Mouse (Mus musculus) stomach, embryonic 14.5 days (tissue): ENCODE measurements around the gene Slc37a1. TPM values are rescaled to one million over a fixed set of nuclear protein-coding genes. Genes with fewer than 3 reads are reported as not detected.

Experiments used
- ATAC-seq: fragments of 200-750 bp; cut with Nextera tagmentation; 2 replicates; pipeline ENCODE4 v1.8.0; 2017; ENCODE audit warnings: low read depth, moderate TSS enrichment; ENCODE audit not compliant: insufficient number of reproducible peaks, insufficient read depth, low FRiP score
- H3K27ac ChIP-seq: fragments of 300-500 bp; sonication (generic); 2 replicates; pipeline ENCODE4 v1.5.1; 2014; ENCODE audit warnings: mild to moderate bottlenecking, low read length, moderate library complexity, mixed read lengths
- H3K27me3 ChIP-seq: fragments of 300-500 bp; sonication (generic); 2 replicates; pipeline ENCODE4 v1.6.1; 2014; ENCODE audit warnings: low read length, control low read depth, mixed read lengths; ENCODE audit not compliant: control insufficient read depth, insufficient read depth
- H3K36me3 ChIP-seq: fragments of 300-500 bp; sonication (generic); 2 replicates; pipeline ENCODE4 v1.6.1; 2014; ENCODE audit warnings: mild to moderate bottlenecking, control low read depth, low read length, moderate library complexity, mixed read lengths; ENCODE audit not compliant: control insufficient read depth, insufficient read depth
- H3K4me1 ChIP-seq: fragments of 300-500 bp; sonication (generic); 2 replicates; pipeline ENCODE4 v1.6.1; 2014; ENCODE audit warnings: low read length, control low read depth, mixed read lengths; ENCODE audit not compliant: control insufficient read depth, insufficient read depth
- H3K4me2 ChIP-seq: fragments of 300-500 bp; sonication (generic); replicated peaks from 2 replicates; pipeline ENCODE4 v1.6.1; 2014; ENCODE audit warnings: low read depth, low read length, control low read depth
- H3K4me3 ChIP-seq: fragments of 300-500 bp; sonication (generic); 2 replicates; pipeline ENCODE4 v1.5.1; 2014; ENCODE audit warnings: low read depth, low read length, control low read depth
- H3K9ac ChIP-seq: fragments of 300-500 bp; sonication (generic); replicated peaks from 2 replicates; pipeline ENCODE4 v1.6.1; 2014; ENCODE audit warnings: low read depth, mild to moderate bottlenecking, control low read depth, low read length, moderate library complexity, mixed read lengths
- H3K9me3 ChIP-seq: fragments of 300-500 bp; sonication (generic); 2 replicates; pipeline ENCODE4 v1.6.1; 2016; ENCODE audit warnings: low read depth, low read length, control low read depth; ENCODE audit not compliant: control insufficient read depth
- WGBS: fragments of 180-500 bp; shearing (Covaris S2); extraction: QIAGEN DNeasy Blood & Tissue Kit; methylation state at CpG from one replicate; pipeline ENCODE4 v1.1.7; 2014; 5-methylcytosine and 5-hydroxymethylcytosine counted together
- polyA plus RNA-seq: library from polyadenylated mRNA; unstranded; fragments of >200 nt; fragmentation: Nextera tagmentation; extraction: Ambion mirVana; gene quantifications from 2 replicates; pipeline ENCODE4 v1.2.1, GENCODE M21; 2014

The Slc37a1 gene
- polyA plus RNA-seq, 1 experiment from 2014 or later: 10.1 TPM

- peaks cover 15% of the 10 kb centered on the region for H3K4me1 ChIP-seq
- H3K4me2 ChIP-seq: no peak overlapping the region
- no peak for ATAC-seq
- H3K9ac ChIP-seq: no peak overlapping the region
- 48% methylated on average over 3 of the region's 3 CpGs for WGBS
- H3K36me3 ChIP-seq: no peaks in the 10 kb centered on the region
- H3K9me3 ChIP-seq: no peaks in the 10 kb centered on the region
- H3K27ac ChIP-seq: no peak overlapping the region
- H3K4me3 ChIP-seq: no peak overlapping the region
- H3K27me3 ChIP-seq: 0 out of 2 replicates have a peak, but pooled peaks cover 1% of the 10 kb centered on the region
These were observed 14.1 kb downstream of the Slc37a1 start for GRCm38 (mm10) chr17:31300736-31301135.

GRCm38 (mm10) chr17:31303401-31303800 lies 16.8 kb downstream of the Slc37a1 start:
- H3K27ac ChIP-seq: no peak overlapping the region
- H3K4me2 ChIP-seq: no peak overlapping the region
- ATAC-seq: no peak
- WGBS: 91% methylated on average over 4 of the region's 4 CpGs
- H3K4me1 ChIP-seq: peaks cover 10% of the 10 kb centered on the region; the same call in 1 of the 2 replicates
- H3K36me3 ChIP-seq: no peaks in the 10 kb centered on the region
- H3K27me3 ChIP-seq: no peaks in the 10 kb centered on the region
- no peak overlapping the region for H3K4me3 ChIP-seq
- no peaks in the 10 kb centered on the region for H3K9me3 ChIP-seq
- H3K9ac ChIP-seq: no peak overlapping the region

GRCm38 (mm10) chr17:31304895-31305775 lies 18.5 kb downstream of the Slc37a1 start:
- Histone ChIP-seq H3K4me3 (no peak overlapping the region), H3K27me3 (no peaks in the 10 kb centered on the region), H3K4me2 (no peak overlapping the region), H3K9ac (no peak overlapping the region), H3K9me3 (no peaks in the 10 kb centered on the region), H3K36me3 (no peaks in the 10 kb centered on the region), H3K4me1 (peaks cover 10% of the 10 kb centered on the region; the same call in 1 of the 2 replicates), H3K27ac (peak overlapping the region; percentile 75)
- ATAC-seq: peak; percentile 86
- WGBS: 34% methylated on average over 12 of the region's 12 CpGs

- H3K4me1 ChIP-seq: peaks cover 10% of the 10 kb centered on the region; the same call in 1 of the 2 replicates
- H3K36me3 ChIP-seq: no peaks in the 10 kb centered on the region
- ATAC-seq: no peak
- no peak overlapping the region for H3K9ac ChIP-seq
- H3K27ac ChIP-seq: peak overlapping the region; percentile 75; the same call in 1 of the 2 replicates
- H3K9me3 ChIP-seq: no peaks in the 10 kb centered on the region
- H3K4me2 ChIP-seq: no peak overlapping the region
- no peaks in the 10 kb centered on the region for H3K27me3 ChIP-seq
- 41% methylated on average over 5 of the region's 5 CpGs for WGBS
- no peak overlapping the region for H3K4me3 ChIP-seq
These were observed 19.2 kb downstream of the Slc37a1 start for GRCm38 (mm10) chr17:31305776-31306120.

DNA sequence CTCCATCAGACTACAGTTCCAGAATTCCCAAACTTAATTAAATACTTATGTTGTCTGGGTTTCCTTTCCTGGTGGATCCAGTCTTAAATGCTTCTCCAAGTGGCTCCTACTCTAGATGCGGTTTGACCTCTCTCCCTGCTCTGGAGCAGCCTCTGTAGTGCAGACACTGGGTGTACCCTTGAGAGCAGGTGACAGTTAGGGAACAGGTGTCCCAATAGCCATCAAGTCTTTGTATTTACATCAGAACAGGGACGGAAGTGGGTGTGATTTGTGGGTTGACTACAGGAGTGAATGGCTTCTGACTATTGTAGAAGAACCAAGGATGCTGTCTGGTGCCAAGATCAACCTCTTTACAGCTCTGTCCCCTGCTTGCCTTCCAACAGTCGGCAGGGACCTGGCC lies 21.2 kb downstream of the Slc37a1 start:
- H3K4me2 ChIP-seq: no peak overlapping the region
- H3K27ac ChIP-seq: no peak overlapping the region
- H3K4me1 ChIP-seq: peaks cover 10% of the 10 kb centered on the region; the same call in 1 of the 2 replicates
- no peaks in the 10 kb centered on the region for H3K36me3 ChIP-seq
- no peak for ATAC-seq
- WGBS: 74% methylated on average over 3 of the region's 3 CpGs
- H3K27me3 ChIP-seq: no peaks in the 10 kb centered on the region
- H3K9me3 ChIP-seq: no peaks in the 10 kb centered on the region
- H3K4me3 ChIP-seq: no peak overlapping the region
- H3K9ac ChIP-seq: no peak overlapping the region

- Histone ChIP-seq H3K27ac (no peak overlapping the region), H3K4me1 (peaks cover 10% of the 10 kb centered on the region; the same call in 1 of the 2 replicates), H3K36me3 (no peaks in the 10 kb centered on the region), H3K9me3 (no peaks in the 10 kb centered on the region), H3K27me3 (no peaks in the 10 kb centered on the region), H3K4me3 (no peak overlapping the region), H3K4me2 (no peak overlapping the region), H3K9ac (no peak overlapping the region)
- ATAC-seq: no peak
- WGBS: 89% methylated on average over 7 of the region's 7 CpGs
These were observed 21.8 kb downstream of the Slc37a1 start for GRCm38 (mm10) chr17:31308291-31308816.

DNA sequence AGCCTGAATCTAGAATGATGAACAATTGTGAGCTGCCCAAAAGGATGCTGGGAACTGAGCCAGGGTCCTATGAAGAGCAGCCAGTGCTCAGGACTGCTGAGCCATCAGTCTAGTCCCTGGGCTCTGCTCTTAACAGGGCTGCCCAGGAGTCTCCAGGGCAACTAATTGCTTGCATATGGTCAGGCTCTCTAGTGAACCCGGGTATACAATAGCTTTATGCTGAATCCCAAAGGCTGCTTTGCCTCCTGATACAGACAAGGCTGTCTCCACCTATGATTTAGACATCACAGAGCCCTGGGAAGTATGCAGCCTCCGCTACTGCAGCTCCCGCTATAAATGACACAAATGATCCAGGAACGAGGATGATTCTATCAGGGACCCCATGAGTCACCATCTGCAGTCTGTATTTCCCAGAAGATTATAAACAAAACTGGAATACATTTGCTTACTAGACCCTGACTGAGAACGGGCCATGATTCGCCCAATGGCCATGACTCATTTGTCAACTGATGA lies 22.7 kb downstream of the Slc37a1 start:
- H3K27me3 ChIP-seq: no peaks in the 10 kb centered on the region
- H3K9me3 ChIP-seq: no peaks in the 10 kb centered on the region
- no peak overlapping the region for H3K9ac ChIP-seq
- no peaks in the 10 kb centered on the region for H3K36me3 ChIP-seq
- no peak for ATAC-seq
- no peak overlapping the region for H3K4me2 ChIP-seq
- no peak overlapping the region for H3K27ac ChIP-seq
- 40% methylated on average over 6 of the region's 6 CpGs for WGBS
- H3K4me1 ChIP-seq: peaks cover 10% of the 10 kb centered on the region; the same call in 1 of the 2 replicates
- no peak overlapping the region for H3K4me3 ChIP-seq

DNA sequence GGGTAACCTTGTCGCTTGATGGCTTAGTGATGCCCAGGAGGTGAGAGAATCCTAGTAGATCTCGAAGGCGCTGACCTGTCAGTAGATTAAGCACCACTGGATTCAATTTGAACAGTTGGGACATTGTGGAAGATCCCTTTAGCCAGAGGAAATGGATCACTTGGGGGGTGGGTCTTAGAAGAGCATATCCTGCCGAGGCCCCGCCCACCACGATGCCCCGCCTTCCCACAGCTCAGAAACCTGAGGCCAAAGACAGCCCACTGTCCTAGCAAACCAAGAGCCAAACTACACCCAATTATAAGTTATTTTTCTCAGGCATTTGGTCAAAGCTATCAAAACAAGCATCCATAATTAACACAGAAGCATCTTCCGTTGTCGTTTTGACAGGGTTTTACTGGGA lies 24.5 kb downstream of the Slc37a1 start:
- no peak for ATAC-seq
- Histone ChIP-seq H3K4me2 (no peak overlapping the region), H3K4me1 (0 out of 2 replicates have a peak, but pooled peaks cover 5% of the 10 kb centered on the region), H3K36me3 (no peaks in the 10 kb centered on the region), H3K27me3 (no peaks in the 10 kb centered on the region), H3K4me3 (no peak overlapping the region), H3K27ac (no peak overlapping the region), H3K9ac (no peak overlapping the region), H3K9me3 (no peaks in the 10 kb centered on the region)
- WGBS: 76% methylated on average over 9 of the region's 9 CpGs
